Mouse (Mus musculus): ENCODE measurements around the gene Gpatch8. TPM values are rescaled to one million over a fixed set of nuclear protein-coding genes. Genes with fewer than 3 reads are reported as not detected.

The Gpatch8 gene
- polyA plus RNA-seq, 1 experiment, result 75.8 TPM

DNA sequence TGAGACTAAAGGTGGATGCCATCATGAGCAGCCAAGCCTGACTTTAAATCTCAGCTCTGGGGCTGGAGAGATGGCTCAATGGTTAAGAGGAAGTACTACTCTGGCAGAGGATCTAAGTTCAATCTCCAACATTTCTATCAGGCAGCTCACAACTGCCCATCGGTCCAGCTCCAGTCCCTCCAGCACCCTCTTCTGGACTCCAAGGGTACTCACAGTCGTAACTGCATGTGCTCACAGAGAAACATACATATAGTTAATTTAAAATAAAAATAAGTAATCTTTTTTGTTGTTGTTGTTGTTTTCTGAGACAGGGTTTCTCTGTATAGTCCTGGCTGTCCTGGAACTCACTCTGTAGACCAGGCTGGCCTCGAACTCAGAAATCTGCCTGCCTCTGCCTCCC, 43.7 kb upstream of the Gpatch8 start:
- Histone ChIP-seq H3K4me1 (ENCODE audit: control insufficient read depth, insufficient read depth, low read length) (peaks cover 3% of the 10 kb centered on the region), H3K9me3 (replicated peaks; ENCODE audit: control insufficient read depth, insufficient read depth, low read length, poor library complexity, severe bottlenecking) (no peaks in the 10 kb centered on the region), H3K9ac (ENCODE audit: low read depth, poor library complexity, severe bottlenecking) (no peak overlapping the region), H3K4me3 (ENCODE audit: low read depth, low read length) (no peak overlapping the region), H3K27me3 (ENCODE audit: control insufficient read depth, insufficient read depth, low read length, poor library complexity, severe bottlenecking) (no peaks in the 10 kb centered on the region), H3K36me3 (ENCODE audit: control insufficient read depth, insufficient read depth, low read length, poor library complexity, severe bottlenecking) (no peaks in the 10 kb centered on the region), H3K27ac (ENCODE audit: insufficient read depth, low read length) (no peak overlapping the region)
- TF ChIP-seq POLR2A (IDR thresholded peaks at IDR 0.05; ENCODE audit: insufficient read depth, low read length) (no peak), CTCF (IDR thresholded peaks at IDR 0.05; ENCODE audit: low read depth, low read length) (peak; percentile 56)

DNA sequence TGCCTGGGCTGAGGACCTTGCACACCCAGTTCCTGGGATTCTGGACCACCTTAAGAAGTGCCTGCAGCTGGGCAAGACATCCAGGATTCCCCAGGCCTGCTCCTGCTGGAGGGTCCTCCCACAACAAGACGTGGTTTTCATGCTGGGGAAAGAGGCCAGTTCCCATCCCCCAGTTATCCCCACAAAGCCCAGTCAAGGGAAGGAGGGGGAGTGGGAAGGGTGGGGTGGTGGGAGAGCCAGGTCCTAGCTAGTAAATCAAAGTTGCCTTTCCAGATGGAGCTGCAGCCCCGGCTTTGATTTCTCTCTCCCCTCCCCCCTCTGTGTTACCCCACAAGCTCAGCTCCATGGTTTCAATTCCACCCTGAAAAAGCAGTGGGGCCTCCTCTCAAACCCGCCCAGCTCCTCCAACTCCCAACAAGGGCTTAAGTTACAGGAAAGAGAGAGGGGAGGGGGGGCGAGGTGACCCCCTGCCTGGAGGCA, 39.2 kb upstream of the Gpatch8 start:
- H3K9me3 ChIP-seq (replicated peaks; ENCODE audit: control insufficient read depth, insufficient read depth, low read length, poor library complexity, severe bottlenecking), result no peaks in the 10 kb centered on the region
- no peak overlapping the region for H3K4me3 ChIP-seq (ENCODE audit: low read depth, low read length)
- H3K4me1 ChIP-seq (ENCODE audit: control insufficient read depth, insufficient read depth, low read length), result peaks cover 6% of the 10 kb centered on the region
- H3K9ac ChIP-seq (ENCODE audit: low read depth, poor library complexity, severe bottlenecking), result peak overlapping the region; percentile 31
- TF ChIP-seq POLR2A (IDR thresholded peaks at IDR 0.05; ENCODE audit: insufficient read depth, low read length) (no peak), CTCF (IDR thresholded peaks at IDR 0.05; ENCODE audit: low read depth, low read length) (no peak), EP300 (IDR thresholded peaks at IDR 0.05; ENCODE audit: insufficient read depth, low read depth, low read length) (no peak)
- H3K27ac ChIP-seq (ENCODE audit: insufficient read depth, low read length), result peak overlapping the region; percentile 82
- no peaks in the 10 kb centered on the region for H3K27me3 ChIP-seq (ENCODE audit: control insufficient read depth, insufficient read depth, low read length, poor library complexity, severe bottlenecking)
- H3K36me3 ChIP-seq (ENCODE audit: control insufficient read depth, insufficient read depth, low read length, poor library complexity, severe bottlenecking), result no peaks in the 10 kb centered on the region

DNA sequence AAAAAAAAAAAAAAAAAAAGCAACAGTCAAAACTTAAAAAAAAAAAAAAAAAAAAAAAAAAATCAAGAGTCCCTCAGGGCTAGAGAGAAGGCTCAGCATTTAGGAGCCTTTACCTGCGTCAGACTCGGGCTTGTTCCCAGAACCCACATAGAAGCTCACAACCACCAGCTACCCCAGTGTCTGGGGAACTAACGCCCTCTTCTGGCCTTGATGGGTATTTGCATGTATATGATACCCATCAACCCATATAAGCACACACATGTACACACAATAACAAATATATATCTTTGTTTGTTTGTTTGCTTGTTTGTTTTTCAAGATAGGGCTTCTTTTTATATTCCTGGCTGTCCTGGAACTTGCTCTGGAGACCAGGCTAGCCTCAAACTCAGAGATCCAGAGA, 31.4 kb upstream of the Gpatch8 start:
- Histone ChIP-seq H3K4me3 (ENCODE audit: low read depth, low read length) (no peak overlapping the region), H3K9me3 (replicated peaks; ENCODE audit: control insufficient read depth, insufficient read depth, low read length, poor library complexity, severe bottlenecking) (0 out of 2 replicates have a peak, but pooled peaks cover 3% of the 10 kb centered on the region), H3K27me3 (ENCODE audit: control insufficient read depth, insufficient read depth, low read length, poor library complexity, severe bottlenecking) (no peaks in the 10 kb centered on the region), H3K27ac (ENCODE audit: insufficient read depth, low read length) (no peak overlapping the region), H3K36me3 (ENCODE audit: control insufficient read depth, insufficient read depth, low read length, poor library complexity, severe bottlenecking) (no peaks in the 10 kb centered on the region), H3K4me1 (ENCODE audit: control insufficient read depth, insufficient read depth, low read length) (peaks cover 2% of the 10 kb centered on the region), H3K9ac (ENCODE audit: low read depth, poor library complexity, severe bottlenecking) (no peak overlapping the region)
- peak; percentile 28 for TF ChIP-seq CTCF (IDR thresholded peaks at IDR 0.05; ENCODE audit: low read depth, low read length)
- TF ChIP-seq POLR2A (IDR thresholded peaks at IDR 0.05; ENCODE audit: insufficient read depth, low read length), result no peak

DNA sequence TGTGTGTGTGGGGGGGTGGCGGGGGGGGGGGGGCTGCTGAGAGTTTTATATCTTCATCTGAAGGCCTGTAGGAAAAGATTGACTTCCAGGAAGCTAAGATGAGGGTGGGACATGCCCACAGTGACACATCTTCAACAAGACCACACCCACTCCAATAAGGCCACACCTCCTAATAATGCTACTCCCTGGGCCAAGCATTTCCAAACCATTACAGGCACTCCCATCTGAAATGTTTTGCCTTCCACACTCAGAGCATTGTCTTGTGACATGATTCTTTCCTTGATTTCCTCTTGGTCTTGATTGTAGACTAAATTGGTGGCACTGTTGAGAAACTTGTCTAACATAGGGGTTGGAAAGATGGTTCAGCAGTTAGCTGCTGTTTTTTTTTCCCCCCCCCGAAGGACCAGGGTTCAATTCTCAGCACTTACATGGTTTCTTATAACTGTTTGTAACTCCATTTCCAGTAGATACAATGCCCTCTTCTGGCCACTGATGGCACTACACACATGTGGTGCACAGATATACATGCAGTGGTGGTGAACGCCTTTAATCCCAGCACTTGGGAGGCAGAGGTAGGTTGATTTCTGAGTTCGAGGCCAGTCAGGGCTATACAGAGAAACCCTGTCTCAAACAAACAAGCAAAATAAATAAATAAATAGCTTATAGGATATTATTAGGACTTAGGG, 30.4 kb upstream of the Gpatch8 start:
- no peak overlapping the region for H3K27ac ChIP-seq (ENCODE audit: insufficient read depth, low read length)
- H3K4me3 ChIP-seq (ENCODE audit: low read depth, low read length), result no peak overlapping the region
- peaks cover 2% of the 10 kb centered on the region for H3K4me1 ChIP-seq (ENCODE audit: control insufficient read depth, insufficient read depth, low read length)
- TF ChIP-seq EP300 (IDR thresholded peaks at IDR 0.05; ENCODE audit: insufficient read depth, low read depth, low read length), result no peak
- no peak for TF ChIP-seq CTCF (IDR thresholded peaks at IDR 0.05; ENCODE audit: low read depth, low read length)
- TF ChIP-seq POLR2A (IDR thresholded peaks at IDR 0.05; ENCODE audit: insufficient read depth, low read length), result no peak
- 0 out of 2 replicates have a peak, but pooled peaks cover 3% of the 10 kb centered on the region for H3K9me3 ChIP-seq (replicated peaks; ENCODE audit: control insufficient read depth, insufficient read depth, low read length, poor library complexity, severe bottlenecking)
- H3K9ac ChIP-seq (ENCODE audit: low read depth, poor library complexity, severe bottlenecking), result no peak overlapping the region
- no peaks in the 10 kb centered on the region for H3K36me3 ChIP-seq (ENCODE audit: control insufficient read depth, insufficient read depth, low read length, poor library complexity, severe bottlenecking)
- no peaks in the 10 kb centered on the region for H3K27me3 ChIP-seq (ENCODE audit: control insufficient read depth, insufficient read depth, low read length, poor library complexity, severe bottlenecking)

DNA sequence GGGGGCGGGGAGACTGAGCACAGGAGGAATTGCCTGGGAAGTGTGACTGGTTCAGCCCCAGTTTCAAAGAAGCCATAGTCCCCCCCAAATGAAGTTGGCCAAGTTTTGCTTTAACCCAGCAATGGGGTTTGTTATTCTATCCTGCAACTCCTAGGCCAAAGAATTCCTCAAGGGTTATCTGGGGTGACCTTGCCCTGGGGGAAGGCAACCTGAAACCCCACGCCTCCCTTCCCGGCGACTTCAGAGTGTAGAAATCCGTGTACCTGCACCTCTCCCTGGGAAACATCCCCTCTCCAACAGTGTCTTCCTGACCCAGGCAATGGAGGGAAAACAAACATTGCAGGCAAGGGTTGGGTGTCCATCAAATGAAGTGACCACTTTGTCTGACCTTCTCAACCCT, 26.5 kb upstream of the Gpatch8 start:
- 0 out of 2 replicates have a peak, but pooled peaks cover 3% of the 10 kb centered on the region for H3K9me3 ChIP-seq (replicated peaks; ENCODE audit: control insufficient read depth, insufficient read depth, low read length, poor library complexity, severe bottlenecking)
- peak overlapping the region; percentile 8; the same call in 1 of the 2 replicates for H3K9ac ChIP-seq (ENCODE audit: low read depth, poor library complexity, severe bottlenecking)
- peak overlapping the region; percentile 92 for H3K27ac ChIP-seq (ENCODE audit: insufficient read depth, low read length)
- no peak for TF ChIP-seq POLR2A (IDR thresholded peaks at IDR 0.05; ENCODE audit: insufficient read depth, low read length)
- TF ChIP-seq EP300 (IDR thresholded peaks at IDR 0.05; ENCODE audit: insufficient read depth, low read depth, low read length), result peak; percentile 87
- H3K4me3 ChIP-seq (ENCODE audit: low read depth, low read length), result no peak overlapping the region
- H3K36me3 ChIP-seq (ENCODE audit: control insufficient read depth, insufficient read depth, low read length, poor library complexity, severe bottlenecking), result no peaks in the 10 kb centered on the region
- peaks cover 12% of the 10 kb centered on the region for H3K4me1 ChIP-seq (ENCODE audit: control insufficient read depth, insufficient read depth, low read length)
- H3K27me3 ChIP-seq (ENCODE audit: control insufficient read depth, insufficient read depth, low read length, poor library complexity, severe bottlenecking), result no peaks in the 10 kb centered on the region

DNA sequence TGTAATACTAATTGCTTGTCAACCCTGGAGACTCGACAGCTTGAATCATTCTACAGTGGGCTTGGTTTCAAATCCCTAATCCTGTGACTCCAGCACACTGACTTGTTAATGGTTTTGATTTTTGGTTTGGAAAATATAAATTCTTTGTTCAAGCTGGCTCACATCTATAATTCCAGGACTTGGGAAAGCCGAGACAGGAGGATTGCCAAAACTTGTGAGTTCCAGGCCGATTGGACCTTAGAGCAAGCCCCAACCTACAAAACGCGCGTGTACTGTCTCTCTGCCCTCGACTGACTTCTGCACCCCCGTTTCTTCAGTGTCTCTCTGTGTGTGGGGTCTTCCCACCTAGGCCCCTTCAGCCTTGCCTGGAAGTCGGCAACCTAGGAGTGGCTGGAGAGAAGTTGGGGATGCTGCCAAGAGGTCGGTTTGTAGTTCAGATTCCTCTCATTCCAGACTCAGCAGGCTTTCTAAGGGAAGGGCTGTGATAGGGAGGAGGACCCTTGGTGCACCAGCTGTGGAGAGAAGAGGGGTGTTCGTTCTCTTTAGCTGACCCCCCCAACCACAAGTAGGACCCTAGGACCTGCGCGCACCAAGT, 25.9 kb upstream of the Gpatch8 start:
- H3K4me1 ChIP-seq (ENCODE audit: control insufficient read depth, insufficient read depth, low read length), result peaks cover 14% of the 10 kb centered on the region
- no peaks in the 10 kb centered on the region for H3K36me3 ChIP-seq (ENCODE audit: control insufficient read depth, insufficient read depth, low read length, poor library complexity, severe bottlenecking)
- H3K4me3 ChIP-seq (ENCODE audit: low read depth, low read length), result peak overlapping the region; percentile 10; the same call in 1 of the 2 replicates
- H3K27me3 ChIP-seq (ENCODE audit: control insufficient read depth, insufficient read depth, low read length, poor library complexity, severe bottlenecking), result no peaks in the 10 kb centered on the region
- TF ChIP-seq CTCF (IDR thresholded peaks at IDR 0.05; ENCODE audit: low read depth, low read length) (no peak), EP300 (IDR thresholded peaks at IDR 0.05; ENCODE audit: insufficient read depth, low read depth, low read length) (peak; percentile 88)
- peak overlapping the region; percentile 8; the same call in 1 of the 2 replicates for H3K9ac ChIP-seq (ENCODE audit: low read depth, poor library complexity, severe bottlenecking)
- H3K9me3 ChIP-seq (replicated peaks; ENCODE audit: control insufficient read depth, insufficient read depth, low read length, poor library complexity, severe bottlenecking), result 0 out of 2 replicates have a peak, but pooled peaks cover 3% of the 10 kb centered on the region
- H3K27ac ChIP-seq (ENCODE audit: insufficient read depth, low read length), result peak overlapping the region; percentile 92
